Mouse (Mus musculus) liver, adult 2 months (tissue): ENCODE measurements around the gene Lrrn4cl. TPM values are rescaled to one million over a fixed set of nuclear protein-coding genes. Genes with fewer than 3 reads are reported as not detected.

ENCODE experiments used
- DNase-seq: peaks from one replicate; pipeline ENCODE4 v3.0.0-alpha.2; 2011; ENCODE audit warnings: low read depth, low spot score; ENCODE audit errors: extremely low read depth
- H3K27ac ChIP-seq: fragments of 200-500 bp; replicated peaks from 2 replicates; pipeline ENCODE4 v1.5.1; 2012; ENCODE audit warnings: low read depth, mild to moderate bottlenecking, control low read depth, inconsistent platforms, low read length; ENCODE audit not compliant: insufficient read depth
- H3K27me3 ChIP-seq: fragments of 200-500 bp; 2 replicates; pipeline ENCODE4 v1.6.1; 2012; ENCODE audit warnings: mild to moderate bottlenecking, moderate library complexity, low read length, inconsistent platforms; ENCODE audit not compliant: control insufficient read depth, insufficient read depth
- H3K36me3 ChIP-seq: fragments of 200-500 bp; 2 replicates; pipeline ENCODE4 v1.6.1; 2012; ENCODE audit warnings: low read length, inconsistent platforms; ENCODE audit not compliant: control insufficient read depth, insufficient read depth
- H3K4me1 ChIP-seq: fragments of 200-500 bp; 2 replicates; pipeline ENCODE4 v1.6.1; 2011; ENCODE audit warnings: low read length; ENCODE audit not compliant: control insufficient read depth, insufficient read depth
- H3K4me3 ChIP-seq: fragments of 200-500 bp; 2 replicates; pipeline ENCODE4 v1.5.1; 2011; ENCODE audit warnings: low read depth, mild to moderate bottlenecking, control low read depth, low read length, moderate library complexity; ENCODE audit not compliant: insufficient read depth
- H3K79me2 ChIP-seq: fragments of 200-500 bp; 2 replicates; pipeline ENCODE4 v1.6.1; 2012; ENCODE audit warnings: inconsistent platforms, mild to moderate bottlenecking, low read length, moderate library complexity; ENCODE audit not compliant: control insufficient read depth, insufficient read depth
- H3K9ac ChIP-seq: fragments of 200-500 bp; 2 replicates; pipeline ENCODE4 v1.6.1; 2012; ENCODE audit warnings: low read depth, mild to moderate bottlenecking, control low read depth, inconsistent platforms, low read length
- CTCF ChIP-seq: fragments of 200-500 bp; IDR thresholded peaks from 2 replicates; pipeline ENCODE4 v1.5.1; 2011; ENCODE audit warnings: low read depth, low read length, control low read depth
- POLR2A ChIP-seq: fragments of 200-500 bp; IDR thresholded peaks from 2 replicates; pipeline ENCODE4 v1.6.1; 2011; ENCODE audit warnings: low read length, control low read depth; ENCODE audit not compliant: insufficient read depth; ENCODE audit errors: extremely low read depth
- WGBS: fragments of 180-500 bp; shearing (Covaris S2); methylation state at CpG from one replicate; pipeline ENCODE4 v1.1.7; 2018; 5-methylcytosine and 5-hydroxymethylcytosine counted together
- polyA plus RNA-seq: library from polyadenylated mRNA; depleted of rRNA; stranded (reverse); fragments of >200 nt; gene quantifications from 2 replicates; pipeline ENCODE4 v1.2.3, GENCODE M21; 2012
- total RNA-seq: library from RNA; depleted of rRNA; stranded (reverse); fragments of >200 nt; gene quantifications from 2 replicates; pipeline ENCODE4 v1.2.3, GENCODE M21; 2014

Lrrn4cl gene
- total and polyA plus RNA-seq, 2 experiments: 0.07 to 0.09 TPM

DNA sequence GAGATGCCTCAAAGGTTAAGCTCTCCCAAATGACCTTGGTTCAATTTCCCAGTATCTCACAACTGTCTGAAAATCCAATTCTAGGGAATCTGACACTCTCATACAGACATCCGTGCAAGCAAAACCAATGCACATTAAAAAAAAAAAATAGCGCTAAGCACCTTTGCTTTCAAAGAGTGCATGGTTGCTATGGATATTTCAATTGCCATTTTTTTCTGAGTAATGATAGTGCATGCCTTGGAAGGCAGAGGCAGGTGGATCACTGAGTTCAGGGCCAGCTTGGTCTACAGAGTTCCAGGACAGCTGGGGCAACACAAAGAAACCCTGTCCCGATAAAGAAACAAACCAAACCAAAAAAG lies 30.4 kb downstream of the Lrrn4cl start:
- no peaks in the 10 kb centered on the region for H3K79me2 ChIP-seq
- peaks cover 5% of the 10 kb centered on the region; the same call in 1 of the 2 replicates for H3K4me1 ChIP-seq
- no peak overlapping the region for H3K9ac ChIP-seq
- no peaks in the 10 kb centered on the region for H3K27me3 ChIP-seq
- no peak for DNase-seq
- H3K4me3 ChIP-seq: peak overlapping the region; percentile 85; the same call in 1 of the 2 replicates
- H3K27ac ChIP-seq: no peak overlapping the region
- no peak for TF ChIP-seq CTCF
- WGBS: 4% methylated on average over 3 of the region's 3 CpGs
- H3K36me3 ChIP-seq: peaks cover 2% of the 10 kb centered on the region; the same call in 1 of the 2 replicates

DNA sequence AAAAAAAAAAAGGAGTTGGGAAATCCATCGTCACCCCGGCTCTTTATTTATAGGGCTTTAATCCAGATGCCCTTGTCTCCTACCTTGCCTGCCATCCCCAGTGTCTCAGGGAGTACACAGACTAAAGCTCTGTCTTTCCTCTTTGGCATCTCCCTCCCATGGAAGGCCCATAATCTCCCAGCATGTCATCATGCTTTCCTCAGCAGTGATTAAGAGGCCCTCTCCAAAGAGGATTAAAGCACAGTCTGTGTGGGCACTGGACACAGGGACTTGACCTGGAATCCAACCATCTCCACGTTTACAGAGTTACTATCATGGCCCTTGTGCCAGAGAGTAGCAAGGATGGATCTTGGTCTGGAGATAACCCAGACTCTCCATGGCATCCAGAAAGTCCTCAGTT lies 33.0 kb downstream of the Lrrn4cl start, which contains the start of the genes Lbhd1 and Gm49403:
Gene Lbhd1 (plus strand): TSS at position 117 of the 400 bp plus-strand sequence.
Gene Gm49403 (plus strand): TSS at position 315 of the 400 bp plus-strand sequence.
- H3K9ac ChIP-seq: no peak within 1 kb of the TSS
- no peak for DNase-seq
- H3K27ac ChIP-seq: no peak within 1 kb of the TSS
- H3K79me2 ChIP-seq: no peaks in the 10 kb centered on the region
- TF ChIP-seq CTCF: no peak
- TF ChIP-seq POLR2A: no peak
- WGBS: 80% methylated on average over 3 of the region's 3 CpGs
- no peak within 1 kb of the TSS for H3K4me3 ChIP-seq
- no peaks in the 10 kb centered on the region for H3K27me3 ChIP-seq
- no peaks in the 10 kb centered on the region; the same call in 1 of the 2 replicates for H3K36me3 ChIP-seq
- peaks cover 9% of the 10 kb centered on the region for H3K4me1 ChIP-seq

DNA sequence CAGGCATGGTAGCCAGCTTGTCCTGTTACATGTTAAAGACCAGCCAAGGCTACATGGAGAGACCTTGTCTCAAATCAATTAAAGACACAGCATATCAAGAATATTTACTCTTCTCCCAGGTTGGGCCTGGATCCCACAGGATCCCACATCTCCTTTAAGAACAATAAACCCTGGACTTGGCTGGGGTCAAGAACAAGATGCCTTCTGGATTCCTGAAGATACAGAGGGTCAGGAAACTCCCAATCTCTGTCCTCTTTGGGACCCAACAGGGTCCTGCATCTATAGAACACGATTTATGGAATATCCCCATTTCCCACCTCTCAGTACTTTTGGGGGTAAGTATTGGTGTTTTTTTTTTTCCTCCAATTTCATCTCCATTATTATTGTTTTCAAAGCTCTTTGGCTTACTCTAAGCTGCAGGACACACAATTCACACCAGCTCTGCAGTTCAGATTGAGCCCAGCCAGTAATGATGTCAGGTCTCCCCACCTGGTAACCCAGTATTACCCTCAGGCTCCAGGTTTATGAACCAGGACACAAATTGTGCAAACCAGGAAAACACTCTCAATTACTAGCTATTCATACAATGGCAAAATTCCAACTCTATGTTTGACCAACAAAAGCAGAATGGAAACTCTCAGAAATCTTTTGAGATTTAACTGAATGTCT lies 36.5 kb downstream of the Lrrn4cl start:
- TF ChIP-seq CTCF (no peak), POLR2A (no peak)
- Histone ChIP-seq H3K27ac (no peak overlapping the region), H3K4me1 (peaks cover 7% of the 10 kb centered on the region), H3K36me3 (peaks cover 3% of the 10 kb centered on the region; the same call in 1 of the 2 replicates), H3K4me3 (no peak overlapping the region), H3K9ac (no peak overlapping the region), H3K27me3 (no peaks in the 10 kb centered on the region), H3K79me2 (peaks cover 3% of the 10 kb centered on the region; the same call in 1 of the 2 replicates)
- peak; percentile 55 for DNase-seq
- 26% methylated on average over 1 of the region's 1 CpGs for WGBS

DNA sequence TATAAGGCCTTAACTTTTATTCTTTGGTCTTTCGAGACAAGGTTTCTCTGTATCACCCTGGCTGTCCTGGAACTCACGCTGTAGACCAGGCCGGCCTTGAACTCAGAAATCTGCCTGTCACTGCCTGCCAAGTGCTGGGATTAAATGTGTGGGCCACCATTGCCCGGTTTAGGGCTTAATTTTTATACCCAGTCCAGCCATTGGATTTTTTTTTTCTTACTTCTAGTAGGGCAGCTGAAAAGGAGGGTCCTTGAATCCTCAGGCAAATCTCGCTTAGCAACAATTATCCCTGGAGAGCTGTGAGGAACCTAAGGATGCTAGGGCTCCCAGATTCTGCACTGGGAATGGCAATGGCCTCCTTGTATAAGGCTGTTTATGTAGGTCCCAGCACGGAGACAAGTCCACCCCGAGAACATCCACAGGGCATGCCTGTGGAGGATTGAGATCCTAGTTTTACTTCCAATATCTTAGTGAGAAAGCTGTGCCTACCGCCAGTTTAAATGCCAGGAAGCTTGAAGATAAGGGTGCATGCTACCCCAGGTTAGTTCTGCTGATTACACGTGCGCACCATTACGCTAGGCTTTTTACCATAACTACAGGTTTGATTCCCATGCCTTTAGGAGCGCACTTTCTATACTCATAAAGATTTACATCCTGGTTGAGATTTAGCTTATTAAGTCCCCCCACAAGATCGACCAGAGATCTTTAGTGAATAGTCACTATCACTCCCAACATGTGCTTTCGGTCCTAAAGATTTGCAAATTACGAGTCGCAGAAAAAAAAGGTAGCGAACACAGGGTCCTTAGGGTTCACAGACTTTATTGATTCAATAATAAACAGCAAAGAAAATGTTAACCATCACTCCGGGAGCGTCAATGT lies 37.3 kb downstream of the Lrrn4cl start:
- peaks cover 7% of the 10 kb centered on the region for H3K4me1 ChIP-seq
- peak; percentile 27 for DNase-seq
- H3K27me3 ChIP-seq: no peaks in the 10 kb centered on the region
- peaks cover 3% of the 10 kb centered on the region; the same call in 1 of the 2 replicates for H3K36me3 ChIP-seq
- 11% methylated on average over 19 of the region's 19 CpGs for WGBS
- TF ChIP-seq POLR2A (no peak), CTCF (no peak)
- H3K79me2 ChIP-seq: peaks cover 3% of the 10 kb centered on the region; the same call in 1 of the 2 replicates
- H3K9ac ChIP-seq: peak overlapping the region; percentile 83
- peak overlapping the region; percentile 72 for H3K27ac ChIP-seq
- H3K4me3 ChIP-seq: peak overlapping the region; percentile 82

DNA sequence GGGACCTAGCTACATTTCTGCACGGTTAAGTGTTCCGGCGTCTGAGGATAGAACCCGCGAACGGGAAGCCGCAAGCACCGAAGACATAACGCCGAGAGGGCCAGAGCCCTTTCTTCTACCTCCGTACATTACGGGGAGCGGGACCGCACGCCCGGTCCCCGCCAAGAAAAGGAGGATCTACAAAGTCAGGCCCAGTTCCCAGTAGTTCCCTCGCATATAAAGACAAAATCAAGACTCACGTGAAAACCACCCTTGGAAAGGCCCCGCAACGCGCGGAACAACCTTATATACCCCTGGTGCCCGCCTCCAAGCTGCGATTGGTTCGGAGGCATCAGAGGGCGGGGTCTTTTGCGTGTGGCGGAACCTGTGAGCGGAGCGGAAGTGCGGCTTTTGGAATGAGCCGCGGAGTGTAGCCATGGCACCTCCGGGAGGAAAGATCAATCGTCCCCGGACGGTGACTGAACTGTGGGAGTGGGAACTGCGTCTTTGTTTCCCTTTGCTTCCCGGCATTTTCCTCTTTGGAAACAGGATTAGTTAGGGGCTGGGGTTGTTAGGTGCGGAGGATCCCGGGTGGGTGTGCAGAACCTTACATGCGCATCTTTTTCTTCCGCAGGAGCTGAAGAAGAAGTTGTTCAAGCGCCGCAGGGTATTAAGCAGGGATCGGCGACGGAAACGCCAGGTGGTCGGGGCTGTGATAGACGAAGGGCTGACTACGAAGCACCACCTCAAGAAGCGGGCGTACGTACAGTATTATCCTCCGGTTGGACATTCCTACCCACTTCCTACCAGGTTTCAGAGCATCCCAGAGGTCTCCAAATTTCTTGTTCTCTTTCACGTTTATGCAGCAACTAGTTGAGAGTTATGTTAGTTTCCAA lies 38.2 kb downstream of the Lrrn4cl start, which contains the start of the genes 1810009A15Rik and Gm49416:
Gene 1810009A15Rik (plus strand): TSS at position 343 of the 875 bp plus-strand sequence.
Gene Gm49416 (plus strand): TSS at position 416 of the 875 bp plus-strand sequence.
- under 1% methylated on average over 58 of the region's 58 CpGs for WGBS
- peak; percentile 88 for DNase-seq

More for the DNA sequence above, 38.2 kb downstream of the Lrrn4cl start, which contains the start of the genes 1810009A15Rik and Gm49416:
- Histone ChIP-seq H3K9ac (peak within 1 kb of the TSS; percentile 84), H3K27me3 (no peaks in the 10 kb centered on the region), H3K4me1 (peaks cover 7% of the 10 kb centered on the region), H3K79me2 (peaks cover 5% of the 10 kb centered on the region; the same call in 1 of the 2 replicates), H3K27ac (peak within 1 kb of the TSS; percentile 72), H3K36me3 (peaks cover 3% of the 10 kb centered on the region; the same call in 1 of the 2 replicates), H3K4me3 (peak within 1 kb of the TSS; percentile 82)
- TF ChIP-seq POLR2A (peak; percentile 63; the same call in 1 of the 2 replicates), CTCF (no peak)
